Mouse (Mus musculus): ENCODE measurements around the gene Spns3.

The Spns3 gene

GRCm38 (mm10) chr11:72452140-72452665, 98.1 kb downstream of the Spns3 start:
- no peak for DNase-seq (ENCODE audit: low spot score)

GRCm38 (mm10) chr11:72447475-72447874, 102.8 kb downstream of the Spns3 start:
- DNase-seq (ENCODE audit: low spot score) = no peak

GRCm38 (mm10) chr11:72446311-72447105, 103.8 kb downstream of the Spns3 start:
- peak; percentile 70 for DNase-seq (ENCODE audit: low spot score)
